15 mouse cellular contexts compared by ENCODE assay signal in genomic region chr16:68164645-68165044, GRCm38 (mm10).
DNase-seq lines count a peak whose midpoint lies in the region; ATAC-seq and TF ChIP-seq lines count a peak whose summit lies in the region.
"Had no signal": no experiment of that assay in that cellular context is flagged by ENCODE, and none has a peak within 500 bp of the region (broad histone marks: within the 10 kb centered on the region; RNA-seq: fewer than 3 reads in every experiment).

No protein-coding gene starts in this region.

- H3K36me3 ChIP-seq in kidney, adult 2 months (ENCODE audit: control insufficient read depth, insufficient read depth, low read length) = no peaks in the 10 kb centered on the region
- no peaks in the 10 kb centered on the region for H3K36me3 ChIP-seq in CH12.LX (replicated peaks in 1 of 2; ENCODE audit: control insufficient read depth in 1 of 2, insufficient read depth in 1 of 2, low read length in 1 of 2)
- H3K36me3 ChIP-seq: hindbrain, embryonic 10.5 days; kidney, embryonic 15.5 days; liver, embryonic 15.5 days had no signal

- no peak for TF ChIP-seq POLR2A in kidney, adult 2 months (IDR thresholded peaks at IDR 0.05; ENCODE audit: low read depth, low read length)
- TF ChIP-seq POLR2A in CH12.LX (IDR thresholded peaks at IDR 0.05; ENCODE audit: low read depth, low read length) = no peak

- no peak for ATAC-seq in megakaryocyte-erythroid progenitor cell, adult 5-6 weeks (replicated peaks; ENCODE audit: low FRiP score, low TSS enrichment, poor library complexity, severe bottlenecking)

- no peak for TF ChIP-seq CTCF in kidney, adult 2 months (conservative IDR thresholded peaks at IDR 0.05; ENCODE audit: insufficient read depth, insufficient read length, low read depth, low read length)
- peak in 1 of 2 experiments; percentile 58; a peak in 2 of 4 replicates for TF ChIP-seq CTCF in CH12.LX (conservative IDR thresholded peaks at IDR 0.05 in 1 of 2, IDR thresholded peaks at IDR 0.05 in 1 of 2; ENCODE audit: low read depth in 2 of 2, low read length in 2 of 2)

- peak; percentile 6 for DNase-seq in kidney, postnatal 10 days
- DNase-seq in kidney, adult 2 months = no peak
- DNase-seq in A20 (ENCODE audit: low read depth, low spot score) (peak; percentile 7), CH12.LX (ENCODE audit: extremely low read depth) (no peak)
- DNase-seq in embryo, embryonic 10.5 days (ENCODE audit: low spot score) = peak; percentile 39
- DNase-seq in heart, adult 9 months (ENCODE audit: low spot score in 2 of 2) = no peak
- no peak for DNase-seq in heart, postnatal 25 days (ENCODE audit: low spot score)
- DNase-seq: adrenal gland, adult 8-10 months; gastrocnemius, adult 2 months had no signal

- H3K27ac ChIP-seq in kidney, adult 2 months (ENCODE audit: insufficient read depth, low read depth, low read length) = no peak overlapping the region
- no peak overlapping the region for H3K27ac ChIP-seq in CH12.LX (ENCODE audit: insufficient read depth, low read depth)
- H3K27ac ChIP-seq: gastrocnemius, adult 2 months; hindbrain, embryonic 10.5 days; kidney, embryonic 15.5 days; liver, embryonic 15.5 days; macrophage had no signal

- 49% methylated on average over 9 of the region's 9 CpGs for WGBS in kidney, adult 2 months

- H3K9ac ChIP-seq in CH12.LX (ENCODE audit: insufficient read depth, low read depth) = no peak overlapping the region
- H3K9ac ChIP-seq: kidney, embryonic 15.5 days; liver, embryonic 15.5 days had no signal

- in situ Hi-C loops in CH12.LX (cut with MboI; ENCODE audit: low pct_ligation_motif_present, low pct_unique_long_range_greater_than_20kb, low sequenced_read_pairs) = no loop called here

- H3K27me3 ChIP-seq in kidney, adult 2 months (replicated peaks; ENCODE audit: control insufficient read depth, insufficient read depth, low read length) = no peaks in the 10 kb centered on the region
- no peaks in the 10 kb centered on the region for H3K27me3 ChIP-seq in CH12.LX (replicated peaks)
- H3K27me3 ChIP-seq: kidney, embryonic 15.5 days; liver, embryonic 15.5 days had no signal

- dilution Hi-C loops in CH12.LX (cut with MboI; ENCODE audit: extremely low pct_ligation_motif_present, extremely low pct_unique_long_range_greater_than_20kb, low sequenced_read_pairs) = no loop called here

- H3K79me2 ChIP-seq in CH12.LX (replicated peaks; ENCODE audit: control insufficient read depth, extremely low read depth, insufficient read depth, poor library complexity, severe bottlenecking) = no peaks in the 10 kb centered on the region

- no peaks in the 10 kb centered on the region for H3K4me1 ChIP-seq in kidney, adult 2 months (ENCODE audit: control insufficient read depth, insufficient read depth, low read length)
- no peaks in the 10 kb centered on the region for H3K4me1 ChIP-seq in CH12.LX (ENCODE audit: control insufficient read depth in 1 of 2, insufficient read depth in 2 of 2)
- H3K4me1 ChIP-seq: hindbrain, embryonic 10.5 days; kidney, embryonic 15.5 days; liver, embryonic 15.5 days had no signal

- H3K9me3 ChIP-seq in CH12.LX (replicated peaks; ENCODE audit: low read length) = peaks cover 17% of the 10 kb centered on the region
- H3K9me3 ChIP-seq: hindbrain, embryonic 10.5 days; kidney, embryonic 15.5 days; liver, embryonic 15.5 days had no signal

- intact Hi-C loops in heart, postnatal 25 days (cut with DNase I) = no loop called here

- TF ChIP-seq RAD21 in CH12.LX (IDR thresholded peaks at IDR 0.05; ENCODE audit: low read depth, low read length) = peak; percentile 57

- H3K4me3 ChIP-seq in kidney, adult 2 months (ENCODE audit: insufficient read depth, low read depth, low read length) = no peak overlapping the region
- H3K4me3 ChIP-seq in CH12.LX (replicated peaks in 1 of 3; ENCODE audit: low read depth in 2 of 3, low read length in 2 of 3, poor library complexity in 1 of 3) = no peak overlapping the region
- H3K4me3 ChIP-seq: gastrocnemius, adult 2 months; hindbrain, embryonic 10.5 days; kidney, embryonic 15.5 days; liver, embryonic 15.5 days had no signal

- no peak for TF ChIP-seq EP300 in CH12.LX (IDR thresholded peaks at IDR 0.05; ENCODE audit: low read length)

- H3K4me2 ChIP-seq in CH12.LX (ENCODE audit: insufficient read depth, low read depth, poor library complexity, severe bottlenecking) = no peak overlapping the region
- H3K4me2 ChIP-seq: heart, embryonic 11.5 days; kidney, embryonic 15.5 days; liver, embryonic 15.5 days had no signal

TF ChIP-seq in CH12.LX, 34 proteins besides CTCF, POLR2A, EP300 and RAD21:
- TF ChIP-seq POLR2AphosphoS2 (IDR thresholded peaks at IDR 0.05; ENCODE audit: low read depth, low read length) = no peak
- TF ChIP-seq SMC3 (IDR thresholded peaks at IDR 0.05; ENCODE audit: low read depth, low read length) = peak; percentile 40
- peak; percentile 85 for TF ChIP-seq ZNF384 (IDR thresholded peaks at IDR 0.05; ENCODE audit: low read depth, low read length)
TF ChIP-seq in CH12.LX: peak in this region for 2.

Comparison
In these comparisons a context has a peak if more than half of its experiments do, and no peak if none do; other contexts are left out.
1. DNase-seq: peak in kidney, postnatal 10 days (single experiment), A20 (single experiment) and embryo, embryonic 10.5 days (single experiment); none in kidney, adult 2 months (single experiment), CH12.LX (single experiment), heart, adult 9 months (0 of 2) and heart, postnatal 25 days (single experiment).